Comparison of ENCODE assay signal across 9 mouse cellular contexts in the genomic region with DNA sequence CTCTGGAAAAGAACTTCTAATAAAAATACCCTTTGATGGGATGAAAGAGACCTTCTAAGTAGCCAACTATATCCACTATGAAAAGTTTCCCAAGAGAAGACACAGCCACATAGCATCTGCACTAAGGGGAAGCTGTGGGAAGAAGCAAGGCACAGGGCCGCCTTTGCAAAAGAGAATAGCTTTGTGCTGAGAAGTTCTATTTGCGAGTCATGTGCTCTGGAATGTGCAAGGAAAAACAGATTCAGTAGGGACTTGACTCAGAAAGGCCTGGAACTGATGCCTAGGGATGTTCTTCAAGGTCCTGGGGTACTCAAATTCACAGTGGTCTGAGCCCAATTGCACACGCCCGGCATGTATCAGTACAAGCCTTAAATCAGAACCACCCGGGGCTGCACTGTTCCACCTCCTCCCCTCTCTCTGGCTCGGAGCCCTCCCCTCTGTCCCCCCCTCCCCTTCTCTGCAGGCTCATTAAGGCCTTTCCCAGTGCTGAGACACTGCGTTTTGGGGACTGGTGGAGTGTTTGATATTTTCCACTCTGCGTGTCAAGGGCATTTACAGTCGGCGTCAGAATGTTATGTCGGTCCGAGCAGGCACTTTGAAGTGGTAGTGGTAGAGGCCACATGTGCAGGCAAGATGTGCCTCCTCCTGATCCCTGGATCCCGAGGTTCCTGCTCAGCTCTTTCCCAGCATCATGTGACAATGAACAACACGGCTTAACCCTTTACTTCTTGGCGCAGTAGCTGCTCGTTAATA.
DNase-seq lines count a peak whose midpoint lies in the region; ATAC-seq lines count a peak whose summit lies in the region.
"Had no signal": no experiment of that assay in that cellular context is flagged by ENCODE, and none has a peak within 500 bp of the region (broad histone marks: within the 10 kb centered on the region; RNA-seq: fewer than 3 reads in every experiment).

No protein-coding gene starts in this region.

- 0 out of 2 replicates have a peak overlapping the region, but pooled peaks have one; percentile 2 for H3K4me2 ChIP-seq in heart, embryonic 15.5 days
- H3K4me2 ChIP-seq in embryonic facial prominence, embryonic 15.5 days (replicated peaks): peak overlapping the region; percentile 27; the same call in 1 of the 2 replicates
- H3K4me2 ChIP-seq in limb, embryonic 15.5 days: peak overlapping the region; percentile 17

- H3K4me3 ChIP-seq in heart, embryonic 15.5 days: no peak overlapping the region
- H3K4me3 ChIP-seq in embryonic facial prominence, embryonic 15.5 days (replicated peaks): no peak overlapping the region
- no peak overlapping the region for H3K4me3 ChIP-seq in limb, embryonic 15.5 days
- H3K4me3 ChIP-seq: erythroblast, embryonic 14.5 days had no signal

- DNase-seq in heart, postnatal 36 days: no peak
- DNase-seq in Muller cell, postnatal 12 days (ENCODE audit: inconsistent ontology term): peak; percentile 79
- no peak for DNase-seq in cerebellum, adult 9-10 months
- DNase-seq in cerebellum, adult 11-12 months: no peak
- DNase-seq in MN1 (ENCODE audit: low spot score): no peak

- intact Hi-C loops in heart, postnatal 36 days (cut with DNase I): no loop called here

- no peak overlapping the region for H3K27ac ChIP-seq in heart, embryonic 15.5 days
- H3K27ac ChIP-seq in embryonic facial prominence, embryonic 15.5 days (replicated peaks): peak overlapping the region; percentile 77
- peak overlapping the region; percentile 79 for H3K27ac ChIP-seq in limb, embryonic 15.5 days

- peaks cover 11% of the 10 kb centered on the region for H3K4me1 ChIP-seq in heart, embryonic 15.5 days (replicated peaks)
- H3K4me1 ChIP-seq in embryonic facial prominence, embryonic 15.5 days: peaks cover 23% of the 10 kb centered on the region
- peaks cover 11% of the 10 kb centered on the region for H3K4me1 ChIP-seq in limb, embryonic 15.5 days

- no peak for ATAC-seq in heart, embryonic 15.5 days (replicated peaks; ENCODE audit: insufficient number of reproducible peaks, insufficient read depth, low FRiP score, low read depth)
- ATAC-seq in embryonic facial prominence, embryonic 15.5 days (ENCODE audit: insufficient number of reproducible peaks, low FRiP score, low TSS enrichment, low read depth): peak; percentile 87
- peak; percentile 86 for ATAC-seq in limb, embryonic 15.5 days (ENCODE audit: insufficient number of reproducible peaks, low FRiP score, low TSS enrichment, low read depth)

- no peaks in the 10 kb centered on the region for H3K27me3 ChIP-seq in heart, embryonic 15.5 days
- H3K27me3 ChIP-seq in embryonic facial prominence, embryonic 15.5 days: no peaks in the 10 kb centered on the region
- no peaks in the 10 kb centered on the region for H3K27me3 ChIP-seq in limb, embryonic 15.5 days

- no peak overlapping the region for H3K9ac ChIP-seq in heart, embryonic 15.5 days
- H3K9ac ChIP-seq in embryonic facial prominence, embryonic 15.5 days: no peak overlapping the region
- H3K9ac ChIP-seq in limb, embryonic 15.5 days: no peak overlapping the region

- WGBS in heart, embryonic 15.5 days: 41% methylated on average over 16 of the region's 16 CpGs
- 29% methylated on average over 16 of the region's 16 CpGs for WGBS in embryonic facial prominence, embryonic 15.5 days
- WGBS in limb, embryonic 15.5 days: 20% methylated on average over 16 of the region's 16 CpGs

- H3K36me3 ChIP-seq in heart, embryonic 15.5 days: no peaks in the 10 kb centered on the region
- no peaks in the 10 kb centered on the region for H3K36me3 ChIP-seq in embryonic facial prominence, embryonic 15.5 days
- H3K36me3 ChIP-seq in limb, embryonic 15.5 days: no peaks in the 10 kb centered on the region

- no peaks in the 10 kb centered on the region for H3K9me3 ChIP-seq in heart, embryonic 15.5 days (replicated peaks)
- H3K9me3 ChIP-seq in embryonic facial prominence, embryonic 15.5 days (replicated peaks): no peaks in the 10 kb centered on the region
- no peaks in the 10 kb centered on the region for H3K9me3 ChIP-seq in limb, embryonic 15.5 days
